Comparison of ENCODE assay signal across 21 mouse cellular contexts in genomic region chr3:105668161-105668560, GRCm38 (mm10). TPM values are rescaled to one million over a fixed set of nuclear protein-coding genes. Genes with fewer than 3 reads are reported as not detected.
A peak's percentile ranks its signal among the peaks of the same experiment; 100 is the strongest.
DNase-seq lines count a peak whose midpoint lies in the region; ATAC-seq and TF ChIP-seq lines count a peak whose summit lies in the region.
"Had no signal": no experiment of that assay in that cellular context is flagged by ENCODE, and none has a peak within 500 bp of the region (broad histone marks: within the 10 kb centered on the region; RNA-seq: fewer than 3 reads in every experiment).

No protein-coding gene starts in this region.

- TF ChIP-seq CTCF in E14TG2a.4 (conservative IDR thresholded peaks at IDR 0.05; ENCODE audit: low read length) = 0 out of 2 replicates have a peak, but pooled peaks have one; percentile 4

- WGBS in stomach, embryonic 16.5 days = 44% methylated on average over 9 of the region's 9 CpGs

- H3K27ac ChIP-seq in stomach, embryonic 16.5 days (ENCODE audit: low read length) = no peak overlapping the region
- H3K27ac ChIP-seq: forebrain, embryonic 12.5 days; hindbrain, embryonic 13.5 days; limb, embryonic 10.5 days; stomach, embryonic 15.5 days had no signal

- no peak overlapping the region for H3K4me2 ChIP-seq in stomach, embryonic 16.5 days (ENCODE audit: low read depth, low read length)
- H3K4me2 ChIP-seq: forebrain, embryonic 12.5 days; heart, embryonic 12.5 days; hindbrain, embryonic 13.5 days; stomach, embryonic 15.5 days had no signal

- no peak overlapping the region for H3K9ac ChIP-seq in stomach, embryonic 16.5 days (ENCODE audit: low read length)
- H3K9ac ChIP-seq: forebrain, embryonic 12.5 days; heart, embryonic 12.5 days; hindbrain, embryonic 13.5 days; stomach, embryonic 15.5 days had no signal

- H3K4me1 ChIP-seq in E14TG2a.4 (replicated peaks; ENCODE audit: low read depth, low read length) = no peaks in the 10 kb centered on the region
- H3K4me1 ChIP-seq in stomach, embryonic 16.5 days (ENCODE audit: control insufficient read depth, insufficient read depth, low read length) = no peaks in the 10 kb centered on the region
- H3K4me1 ChIP-seq: forebrain, embryonic 12.5 days; heart, embryonic 12.5 days; hindbrain, embryonic 13.5 days; limb, embryonic 10.5 days; stomach, embryonic 15.5 days had no signal

- no peak overlapping the region for H3K4me3 ChIP-seq in E14TG2a.4 (replicated peaks; ENCODE audit: low read length)
- no peak overlapping the region for H3K4me3 ChIP-seq in stomach, embryonic 16.5 days (replicated peaks; ENCODE audit: low read length)
- H3K4me3 ChIP-seq: forebrain, embryonic 12.5 days; heart, embryonic 12.5 days; hindbrain, embryonic 13.5 days; limb, embryonic 10.5 days; stomach, embryonic 15.5 days had no signal

- no peaks in the 10 kb centered on the region for H3K36me3 ChIP-seq in E14TG2a.4 (ENCODE audit: insufficient read depth, low read length)
- H3K36me3 ChIP-seq in stomach, embryonic 16.5 days (ENCODE audit: control insufficient read depth, insufficient read depth, low read length) = no peaks in the 10 kb centered on the region
- H3K36me3 ChIP-seq: forebrain, embryonic 12.5 days; heart, embryonic 12.5 days; limb, embryonic 10.5 days; stomach, embryonic 15.5 days had no signal

- 0 out of 2 replicates have a peak, but pooled peaks have one; percentile 17 for ATAC-seq in stomach, embryonic 16.5 days (ENCODE audit: insufficient read depth, low FRiP score)
- ATAC-seq in activated CD4-positive, CD25-positive, alpha-beta regulatory T cell, adult 4 months = no peak
- ATAC-seq: inflammation-experienced regulatory T-cells, adult 6 months had no signal

- H3K27me3 ChIP-seq in E14TG2a.4 (ENCODE audit: insufficient read depth, low read length) = 0 out of 2 replicates have a peak, but pooled peaks cover 4% of the 10 kb centered on the region
- H3K27me3 ChIP-seq in stomach, embryonic 16.5 days (ENCODE audit: control insufficient read depth, insufficient read depth, low read length) = no peaks in the 10 kb centered on the region
- H3K27me3 ChIP-seq: forebrain, embryonic 12.5 days; hindbrain, embryonic 13.5 days; stomach, embryonic 15.5 days had no signal

- intact Hi-C loops in left cerebral cortex, postnatal 4 days (cut with DNase I) = loop anchor here (10.0 kb wide), 1 partner anchor 583 kb away; no protein-coding TSS in a partner anchor

- DNase-seq in frontal cortex, postnatal 36 days (ENCODE audit: low spot score in 2 of 2) = peak; percentile 31 to 58
- no peak for DNase-seq in frontal cortex, postnatal 14 days (ENCODE audit: low spot score in 2 of 2)
- DNase-seq in left cerebral cortex, adult 9 months (ENCODE audit: low spot score in 2 of 2) = peak; percentile 23 to 43
- DNase-seq in left cerebral cortex, postnatal 4 days = no peak
- DNase-seq: cerebellum, adult 9-10 months; kidney, adult 2 months; kidney, postnatal 10 days; lung, adult 18-20 months; lung, postnatal 14 days; retina, postnatal 1 day; thymus, postnatal 14 days had no signal

- no peaks in the 10 kb centered on the region for H3K9me3 ChIP-seq in E14TG2a.4 (ENCODE audit: low read length)
- H3K9me3 ChIP-seq in stomach, embryonic 16.5 days (replicated peaks; ENCODE audit: control insufficient read depth, low read length) = no peaks in the 10 kb centered on the region
- H3K9me3 ChIP-seq: forebrain, embryonic 12.5 days; heart, embryonic 12.5 days; hindbrain, embryonic 13.5 days; limb, embryonic 10.5 days; stomach, embryonic 15.5 days had no signal

RNA-seq across cellular contexts. Expression of gene Ddx20, which starts 19.2 kb away (rescaled TPM):
- total RNA-seq in left cerebral cortex, postnatal 4 days (2021) = 10 to 100 TPM; 15.3 to 16.3 TPM
- 29.1 and 33.0 TPM in 2 replicates for polyA plus RNA-seq in stomach, embryonic 16.5 days (2015; fragmentation: Nextera tagmentation; extraction: Ambion mirVana)
- 1 to 10 TPM; 9.7 to 9.8 TPM for polyA plus RNA-seq in activated CD4-positive, CD25-positive, alpha-beta regulatory T cell, adult 4 months (2017; shearing (Covaris generic))

RNA-seq across cellular contexts. Expression of gene Inka2, which starts 36.2 kb away (rescaled TPM):
- total RNA-seq in left cerebral cortex, postnatal 4 days (2021) = 10 to 100 TPM; 14.7 to 15.5 TPM
- 3.1 and 4.9 TPM in 2 replicates for polyA plus RNA-seq in stomach, embryonic 16.5 days (2015; fragmentation: Nextera tagmentation; extraction: Ambion mirVana)
- polyA plus RNA-seq in activated CD4-positive, CD25-positive, alpha-beta regulatory T cell, adult 4 months (2017; shearing (Covaris generic)) = 1 to 10 TPM; 1.7 to 2.4 TPM
- total RNA-seq: monocyte, adult 5-6 weeks had no signal

Comparison
In these comparisons a context has a peak if more than half of its experiments do, and no peak if none do; other contexts are left out.
1. DNase-seq: peak in frontal cortex, postnatal 36 days (2 of 2) and left cerebral cortex, adult 9 months (2 of 2); none in frontal cortex, postnatal 14 days (0 of 2) and left cerebral cortex, postnatal 4 days (single experiment).